Mouse (Mus musculus) CH12.LX (cell line): ENCODE data around the gene Dzank1. TPM values are rescaled to one million over a fixed set of nuclear protein-coding genes. Genes with fewer than 3 reads are reported as not detected.

Experiments
- DNase-seq: peaks from one replicate; pipeline ENCODE4 v3.0.0-alpha.2; 2013; ENCODE audit errors: extremely low read depth
- H3K27ac ChIP-seq: 2 replicates; pipeline ENCODE4 v1.5.1; 2012; ENCODE audit warnings: low read depth, mild to moderate bottlenecking, control low read depth, moderate library complexity; ENCODE audit not compliant: insufficient read depth
- H3K27me3 ChIP-seq: replicated peaks from 2 replicates; pipeline ENCODE3; 2012; ENCODE audit warnings: inconsistent platforms
- H3K36me3 ChIP-seq, 2 experiments: replicated peaks in 1 of 2; 2 replicates each; pipeline versions ENCODE3 to v1.6.1; 2012; ENCODE audit warnings: inconsistent platforms in 1 of 2, low read length in 1 of 2, mild to moderate bottlenecking in 1 of 2, mixed read lengths in 1 of 2, moderate library complexity in 1 of 2; ENCODE audit not compliant: control insufficient read depth in 1 of 2, insufficient read depth in 1 of 2
- H3K4me1 ChIP-seq, 2 experiments: 2 replicates each; pipeline ENCODE4 v1.6.1; 2012; ENCODE audit warnings: inconsistent platforms in 1 of 2, moderate library complexity in 1 of 2; ENCODE audit not compliant: insufficient read depth in 2 of 2, control insufficient read depth in 1 of 2
- H3K4me2 ChIP-seq: 2 replicates; pipeline ENCODE4 v1.6.1; 2012; ENCODE audit warnings: low read depth, mild to moderate bottlenecking, control low read depth; ENCODE audit not compliant: poor library complexity, insufficient read depth, severe bottlenecking
- H3K4me3 ChIP-seq, 3 experiments: fragments of 150-350 bp in 1 of 3; sonication (generic) in 1 of 3; replicated peaks in 1 of 3; 2 replicates each; pipeline versions ENCODE3 to v1.5.1; 2011 to 2012; ENCODE audit warnings: low read depth in 2 of 3, low read length in 2 of 3, mild to moderate bottlenecking in 2 of 3, moderate library complexity in 2 of 3, control low read depth in 1 of 3, improper control_type of control experiment in 1 of 3, inconsistent platforms in 1 of 3, mixed read lengths in 1 of 3; ENCODE audit not compliant: poor library complexity in 1 of 3
- H3K79me2 ChIP-seq: replicated peaks from 2 replicates; pipeline ENCODE4 v1.6.1; 2012; ENCODE audit warnings: mild to moderate bottlenecking, moderate library complexity; ENCODE audit not compliant: control insufficient read depth, poor library complexity, insufficient read depth, severe bottlenecking; ENCODE audit errors: extremely low read depth
- H3K9ac ChIP-seq: 2 replicates; pipeline ENCODE4 v1.6.1; 2012; ENCODE audit warnings: low read depth, mild to moderate bottlenecking, control low read depth, moderate library complexity; ENCODE audit not compliant: insufficient read depth
- H3K9me3 ChIP-seq: replicated peaks from 2 replicates; pipeline ENCODE3; 2012; ENCODE audit warnings: low read length, inconsistent platforms, mixed read lengths
- CHD2 ChIP-seq: IDR thresholded peaks from 2 replicates; pipeline ENCODE4 v1.6.1; 2011; ENCODE audit warnings: low read length, improper control_type of control experiment
- CTCF ChIP-seq, 2 experiments: IDR thresholded peaks in 1 of 2; conservative IDR thresholded peaks in 1 of 2; 2 replicates each; pipeline ENCODE4 v1.5.1; 2011 to 2012; ENCODE audit warnings: low read depth in 2 of 2, low read length in 2 of 2, improper control_type of control experiment in 1 of 2, inconsistent platforms in 1 of 2, mild to moderate bottlenecking in 1 of 2, moderate library complexity in 1 of 2
- E2F4 ChIP-seq: IDR thresholded peaks from 2 replicates; pipeline ENCODE4 v1.6.1; 2011; ENCODE audit warnings: low read depth, low read length, improper control_type of control experiment; ENCODE audit not compliant: insufficient replicate concordance
- EP300 ChIP-seq: IDR thresholded peaks from 2 replicates; pipeline ENCODE4 v1.6.1; 2011; ENCODE audit warnings: low read length, improper control_type of control experiment
- IRF4 ChIP-seq: IDR thresholded peaks from 2 replicates; pipeline ENCODE4 v1.6.1; 2014; ENCODE audit warnings: low read depth, mild to moderate bottlenecking, inconsistent platforms, low read length, improper control_type of control experiment
- KAT2A ChIP-seq: IDR thresholded peaks from 2 replicates; pipeline ENCODE4 v1.6.1; 2012; ENCODE audit warnings: low read length, improper control_type of control experiment, inconsistent platforms; ENCODE audit not compliant: insufficient replicate concordance
- MAFK ChIP-seq: IDR thresholded peaks from 2 replicates; pipeline ENCODE4 v1.6.1; 2011; ENCODE audit warnings: low read length, improper control_type of control experiment; ENCODE audit not compliant: insufficient replicate concordance
- MAZ ChIP-seq: IDR thresholded peaks from 2 replicates; pipeline ENCODE4 v1.6.1; 2012; ENCODE audit warnings: low read depth, mild to moderate bottlenecking, inconsistent platforms, low read length, improper control_type of control experiment, moderate library complexity
- MEF2A ChIP-seq: IDR thresholded peaks from 2 replicates; pipeline ENCODE4 v1.6.1; 2014; ENCODE audit warnings: low read depth, mild to moderate bottlenecking, inconsistent platforms, low read length, improper control_type of control experiment, borderline replicate concordance
- PAX5 ChIP-seq: IDR thresholded peaks from 2 replicates; pipeline ENCODE4 v1.6.1; 2012; ENCODE audit warnings: low read length, inconsistent platforms, mixed read lengths
- POLR2A ChIP-seq: IDR thresholded peaks from 2 replicates; pipeline ENCODE4 v1.6.1; 2011; ENCODE audit warnings: low read depth, mild to moderate bottlenecking, improper control_type of control experiment, low read length
- POLR2AphosphoS2 ChIP-seq: IDR thresholded peaks from 2 replicates; pipeline ENCODE4 v1.6.1; 2011; ENCODE audit warnings: low read depth, low read length, improper control_type of control experiment
- RAD21 ChIP-seq: IDR thresholded peaks from 2 replicates; pipeline ENCODE4 v1.6.1; 2011; ENCODE audit warnings: low read depth, mild to moderate bottlenecking, low read length, improper control_type of control experiment, moderate library complexity
- RCOR1 ChIP-seq: conservative IDR thresholded peaks from 2 replicates; pipeline ENCODE4 v1.6.1; 2012; ENCODE audit warnings: low read depth, mild to moderate bottlenecking, inconsistent platforms, low read length, improper control_type of control experiment
- SMC3 ChIP-seq: IDR thresholded peaks from 2 replicates; pipeline ENCODE4 v1.6.1; 2011; ENCODE audit warnings: low read depth, low read length, improper control_type of control experiment
- USF1 ChIP-seq: IDR thresholded peaks from 2 replicates; pipeline ENCODE4 v1.6.1; 2014; ENCODE audit warnings: low read depth, mild to moderate bottlenecking, inconsistent platforms, low read length, improper control_type of control experiment
- ZC3H11A ChIP-seq: IDR thresholded peaks from 2 replicates; pipeline ENCODE4 v1.6.1; 2012; ENCODE audit warnings: low read depth, mild to moderate bottlenecking, inconsistent platforms, low read length, improper control_type of control experiment
- ZKSCAN1 ChIP-seq: IDR thresholded peaks from 2 replicates; pipeline ENCODE4 v1.6.1; 2012; ENCODE audit warnings: low read depth, inconsistent platforms, low read length, improper control_type of control experiment, borderline replicate concordance
- ZMIZ1 ChIP-seq: IDR thresholded peaks from 2 replicates; pipeline ENCODE4 v1.6.1; 2012; ENCODE audit warnings: low read depth, mild to moderate bottlenecking, inconsistent platforms, low read length, improper control_type of control experiment
- dilution Hi-C: fragments of 300-500 bp; cut with MboI; formaldehyde crosslinking; loops from 2 replicates; pipeline ENCODE4 v1.14.3; 2020; ENCODE audit warnings: low sequenced_read_pairs; ENCODE audit not compliant: extremely low pct_unique_long_range_greater_than_20kb, extremely low pct_ligation_motif_present
- in situ Hi-C: fragments of 300-500 bp; cut with MboI; formaldehyde crosslinking; loops from 3 replicates; pipeline ENCODE4 v1.14.3; 2019; ENCODE audit warnings: low sequenced_read_pairs, low pct_ligation_motif_present, low pct_unique_long_range_greater_than_20kb, mixed read lengths
- polyA plus RNA-seq: library from polyadenylated mRNA; unstranded; fragments of >175 nt; gene quantifications from 2 replicates; pipeline ENCODE4 v1.2.1, GENCODE M21; 2012; ENCODE audit warnings: low read depth; ENCODE audit not compliant: insufficient read length
- total RNA-seq, 2 experiments: library from RNA; depleted of rRNA; stranded (reverse); fragments of 300-350 nt in 1 of 2; fragments of >200 nt in 1 of 2; gene quantifications; 2 replicates each; pipeline ENCODE4 v1.2.3; 2012 to 2014

Dzank1 gene
- total and polyA plus RNA-seq, 3 experiments = 0.08 to 0.29 (median 0.08) TPM

DNA sequence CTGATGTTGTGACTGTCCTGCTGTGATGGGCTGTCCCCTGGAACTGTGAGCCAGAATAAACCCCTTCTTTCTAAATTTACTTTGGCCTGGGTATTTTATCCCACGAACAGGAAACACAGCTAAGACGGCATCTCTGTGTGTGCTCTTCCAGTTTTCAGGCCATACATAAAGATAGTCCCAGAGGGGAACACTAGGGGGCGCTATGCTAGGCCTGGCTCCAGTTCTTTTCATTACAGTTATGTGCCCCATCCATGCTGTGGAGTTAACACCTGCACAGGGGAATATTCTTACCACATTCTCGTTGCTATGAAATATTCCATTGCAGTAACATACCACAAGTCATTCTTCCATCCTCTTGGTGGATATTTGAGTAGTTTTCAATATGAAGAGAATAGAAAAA lies 88.8 kb downstream of the Dzank1 start:
- Histone ChIP-seq H3K4me2 (no peak overlapping the region), H3K36me3 (no peaks in the 10 kb centered on the region), H3K27me3 (no peaks in the 10 kb centered on the region), H3K4me1 (peaks cover 2 to 10% of the 10 kb centered on the region in 2 experiments; a peak in 3 of 4 replicates), H3K4me3 (no peak overlapping the region), H3K27ac (no peak overlapping the region), H3K9ac (no peak overlapping the region), H3K9me3 (no peaks in the 10 kb centered on the region), H3K79me2 (no peaks in the 10 kb centered on the region)
- peak; percentile 26 for TF ChIP-seq SMC3
- peak; percentile 69 to 83 for TF ChIP-seq CTCF (conservative IDR thresholded peaks at IDR 0.05 in 1 of 2, IDR thresholded peaks at IDR 0.05 in 1 of 2; ENCODE audit: low read depth in 2 of 2, low read length in 2 of 2)
- no peak for TF ChIP-seq POLR2AphosphoS2
- in situ Hi-C loops (no loop called here), dilution Hi-C loops (no loop called here)
- peak; percentile 37 for DNase-seq

GRCm38 (mm10) chr2:144435679-144436078 lies 91.5 kb downstream of the Dzank1 start:
- TF ChIP-seq USF1 (no peak), IRF4 (no peak), MEF2A (no peak)
- TF ChIP-seq, all 38 proteins: peak for 0
- in situ Hi-C loops (no loop called here), dilution Hi-C loops (no loop called here)
- no peak for DNase-seq
- Histone ChIP-seq H3K9ac (no peak overlapping the region), H3K36me3 (no peaks in the 10 kb centered on the region), H3K79me2 (no peaks in the 10 kb centered on the region), H3K4me2 (no peak overlapping the region), H3K4me3 (no peak overlapping the region), H3K4me1 (peaks cover 0 to 3% of the 10 kb centered on the region in 2 experiments; a peak in 1 of 4 replicates), H3K9me3 (no peaks in the 10 kb centered on the region), H3K27ac (no peak overlapping the region), H3K27me3 (no peaks in the 10 kb centered on the region)

- H3K4me2 ChIP-seq = no peak overlapping the region
- TF ChIP-seq USF1 (no peak), ZKSCAN1 (no peak), E2F4 (no peak), ZMIZ1 (no peak), RCOR1 (no peak), POLR2AphosphoS2 (no peak), IRF4 (no peak), ZC3H11A (no peak), MAZ (no peak), MAFK (no peak), MEF2A (no peak), KAT2A (no peak), POLR2A (no peak), PAX5 (no peak), RAD21 (no peak), EP300 (no peak), CHD2 (no peak)
- no peak overlapping the region for H3K27ac ChIP-seq
- no peaks in the 10 kb centered on the region for H3K36me3 ChIP-seq
- no peak overlapping the region for H3K4me3 ChIP-seq
- in situ Hi-C loops = no loop called here
- H3K9ac ChIP-seq = no peak overlapping the region
- peaks cover 0 to 3% of the 10 kb centered on the region in 2 experiments; a peak in 1 of 4 replicates for H3K4me1 ChIP-seq
- no peak for DNase-seq
- H3K79me2 ChIP-seq = no peaks in the 10 kb centered on the region
- H3K9me3 ChIP-seq = no peaks in the 10 kb centered on the region
- dilution Hi-C loops = no loop called here
- H3K27me3 ChIP-seq = no peaks in the 10 kb centered on the region
These were observed 95.9 kb downstream of the Dzank1 start for GRCm38 (mm10) chr2:144431286-144431825.
